Mouse (Mus musculus) telencephalon, adult 2 months (tissue): Measurements from ENCODE around the gene Tmco4.

Experiments
- DNase-seq: peaks from one replicate; pipeline ENCODE4 v3.0.0-alpha.2; 2011; ENCODE audit warnings: low read depth, low spot score

The Tmco4 gene

GRCm38 (mm10) chr4:139057291-139057690, 84.6 kb downstream of the Tmco4 start:
- no peak for DNase-seq

- no peak for DNase-seq
Measured at GRCm38 (mm10) chr4:139058029-139058428, 85.3 kb downstream of the Tmco4 start.

DNA sequence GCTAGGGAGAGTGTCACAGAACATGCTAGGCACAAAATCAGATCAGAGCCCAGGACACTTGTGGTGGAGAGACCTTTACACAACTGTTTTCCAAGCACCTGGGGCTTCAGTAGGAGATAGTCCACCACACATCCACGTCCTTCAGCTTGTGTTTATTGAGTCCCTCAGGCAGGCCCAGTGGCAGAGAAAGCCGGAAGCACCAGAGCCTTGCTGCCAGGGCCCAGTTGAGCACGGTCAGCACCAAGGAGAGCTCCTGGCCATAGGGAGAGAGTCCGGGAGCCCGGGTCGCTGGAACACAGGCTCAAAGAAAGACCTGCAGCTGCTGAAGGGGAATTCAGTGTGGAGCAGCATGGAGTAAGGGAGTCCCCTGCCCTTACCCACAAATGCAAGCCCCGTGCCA, 86.9 kb downstream of the Tmco4 start:
- DNase-seq = no peak

GRCm38 (mm10) chr4:139064831-139065230, 92.1 kb downstream of the Tmco4 start:
- no peak for DNase-seq

DNA sequence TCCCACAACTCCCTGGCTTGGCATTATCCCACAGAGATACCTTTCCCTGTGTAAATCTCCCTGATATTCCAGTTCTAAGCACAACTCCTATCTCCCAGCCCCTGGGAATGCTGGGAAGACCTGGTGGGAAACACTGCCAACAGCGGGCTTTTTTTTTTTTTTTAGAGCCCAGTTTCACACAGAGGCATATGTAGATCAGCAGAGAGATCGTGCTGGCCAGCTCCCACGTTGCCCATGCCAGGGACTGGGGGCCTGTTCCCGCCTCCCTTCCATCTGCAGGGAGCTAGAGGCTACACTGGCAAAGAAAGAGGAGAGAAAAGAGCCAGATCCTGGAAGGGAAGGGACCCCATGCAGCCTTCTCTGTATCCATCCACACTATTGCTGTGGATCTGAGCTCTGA, 95.6 kb downstream of the Tmco4 start:
- DNase-seq = peak; percentile 72

DNA sequence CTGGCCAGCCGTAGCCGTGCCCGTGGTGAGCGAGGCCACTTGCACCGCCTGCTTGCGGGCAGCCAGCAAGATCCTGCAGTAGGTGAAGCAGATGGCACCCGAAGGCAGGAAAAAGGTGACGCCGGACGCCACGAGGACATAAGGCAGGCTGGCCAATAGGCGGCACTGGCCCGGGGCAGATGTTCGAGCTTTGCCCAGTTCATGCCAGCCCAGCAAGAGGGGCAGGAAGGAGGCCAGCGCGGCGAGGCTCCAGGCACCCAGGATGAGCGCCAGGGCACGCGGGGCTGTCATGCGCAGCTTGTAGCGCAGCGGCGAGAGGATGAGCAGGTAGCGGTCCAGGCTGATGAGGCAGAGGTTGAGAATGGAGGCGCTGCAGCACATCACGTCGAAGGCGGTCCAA, 101.4 kb downstream of the Tmco4 start:
- no peak for DNase-seq

- no peak for DNase-seq
Measured at GRCm38 (mm10) chr4:139075041-139075711, 102.5 kb downstream of the Tmco4 start, which contains the start of gene Htr6. Gene Htr6, minus strand, starts transcription at chr4:139075570.

- no peak for DNase-seq
Measured at GRCm38 (mm10) chr4:139075915-139076314, 103.2 kb downstream of the Tmco4 start.

GRCm38 (mm10) chr4:139078313-139078712, 105.6 kb downstream of the Tmco4 start:
- no peak for DNase-seq

- DNase-seq = no peak
Measured at GRCm38 (mm10) chr4:139078726-139079125, 106.0 kb downstream of the Tmco4 start.

DNA sequence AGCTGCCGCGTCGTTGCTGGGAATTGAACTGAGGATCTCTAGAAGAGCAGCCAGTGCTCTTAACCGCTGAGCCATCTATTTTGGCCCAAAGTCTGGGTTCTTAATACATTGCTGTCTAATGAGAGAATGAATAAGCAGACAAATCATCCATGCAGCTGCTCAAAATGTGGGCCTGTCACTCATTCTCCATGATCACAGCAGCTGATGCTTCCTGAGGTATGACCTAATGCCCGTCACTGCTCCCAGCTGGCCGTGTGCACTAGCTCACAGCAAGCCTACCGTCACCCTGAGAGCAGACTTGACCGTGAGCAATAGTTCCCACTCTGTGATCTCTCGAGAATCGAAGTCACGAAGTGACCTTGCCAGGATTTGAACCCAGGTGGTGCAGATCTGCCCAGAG, 106.8 kb downstream of the Tmco4 start:
- no peak for DNase-seq

GRCm38 (mm10) chr4:139080259-139080658, 107.6 kb downstream of the Tmco4 start:
- no peak for DNase-seq

GRCm38 (mm10) chr4:139081270-139081931, 108.7 kb downstream of the Tmco4 start:
- DNase-seq = peak; percentile 69

DNA sequence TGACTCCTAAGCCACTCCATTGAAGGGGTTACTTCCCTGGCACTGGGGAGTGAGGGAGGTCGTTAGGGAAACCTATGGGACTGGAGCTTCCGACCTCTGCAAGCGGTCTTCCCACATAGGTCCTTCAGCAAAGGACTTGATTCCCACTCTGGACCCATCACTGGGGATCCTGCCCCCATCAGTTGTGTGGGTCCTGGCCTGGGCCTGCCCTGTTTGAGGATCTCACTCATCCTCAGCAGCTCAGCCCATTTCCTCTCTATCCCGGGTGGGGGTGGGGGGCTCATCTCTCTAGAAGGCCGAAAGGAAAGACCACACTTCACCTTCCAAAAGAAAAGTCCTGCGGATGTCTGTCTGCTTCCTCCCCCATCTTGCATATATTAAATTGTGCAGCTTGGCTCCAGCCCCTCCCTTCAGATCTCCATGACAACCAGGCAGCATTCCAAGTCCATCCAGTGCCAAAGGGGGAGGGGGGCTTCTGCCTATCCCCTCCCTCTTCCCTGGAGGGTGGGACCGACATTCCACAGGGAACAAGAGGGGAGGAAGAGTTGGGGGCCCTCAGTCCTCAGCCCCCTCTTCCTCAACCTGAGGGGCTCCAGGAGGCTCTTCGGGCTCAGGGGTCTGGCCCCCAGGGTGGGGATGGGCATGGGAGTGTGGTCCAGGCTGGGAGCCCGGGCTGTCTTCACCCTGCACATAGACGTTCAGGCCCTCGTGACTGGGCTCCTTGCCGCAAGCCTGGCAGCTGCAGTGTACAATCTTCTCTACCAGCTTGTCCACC, 110.3 kb downstream of the Tmco4 start:
- no peak for DNase-seq

DNA sequence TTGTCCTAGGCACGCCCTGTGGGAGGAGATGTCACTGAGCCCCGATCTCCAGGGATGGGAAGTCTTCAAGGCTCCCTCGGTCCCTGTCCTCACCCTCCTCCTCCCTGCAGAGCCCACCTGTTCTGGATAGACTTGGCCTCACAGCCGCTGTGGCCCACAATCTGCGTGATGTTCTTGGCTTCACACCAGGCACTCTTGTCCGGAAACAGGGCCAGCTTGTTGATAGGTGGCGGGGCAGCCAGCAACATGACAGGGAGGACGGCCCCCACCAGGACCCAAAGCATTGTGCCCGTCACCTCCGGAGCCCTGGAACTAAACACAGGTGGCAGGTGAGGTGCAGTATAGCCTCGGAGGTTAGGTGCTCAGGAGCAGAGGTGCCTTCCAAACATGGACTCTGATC, 112.6 kb downstream of the Tmco4 start:
- DNase-seq = no peak

DNA sequence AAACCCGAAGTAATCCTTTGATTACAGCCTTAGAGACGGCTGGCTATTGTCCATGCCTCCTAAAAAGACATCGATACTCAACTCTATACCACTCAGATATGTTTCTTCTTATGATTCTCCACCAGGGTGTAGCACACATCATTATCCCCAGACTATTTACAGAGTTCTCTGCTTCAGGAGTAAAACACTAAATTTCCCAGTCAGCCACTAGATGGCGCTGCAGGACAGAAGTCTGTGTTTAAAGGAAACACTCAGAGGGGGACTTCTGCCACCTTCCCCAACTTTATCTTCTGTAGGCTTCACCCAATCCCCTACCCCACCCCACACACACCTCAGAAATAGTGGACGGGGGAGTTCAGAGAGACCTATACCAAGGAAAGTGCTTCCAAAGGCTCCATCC, 113.3 kb downstream of the Tmco4 start:
- DNase-seq = peak; percentile 71

- DNase-seq = no peak
Measured at GRCm38 (mm10) chr4:139086984-139087383, 114.3 kb downstream of the Tmco4 start.

- DNase-seq = no peak
Measured at GRCm38 (mm10) chr4:139088982-139089671, 116.4 kb downstream of the Tmco4 start.

- DNase-seq = no peak
Measured at GRCm38 (mm10) chr4:139090303-139090940, 117.7 kb downstream of the Tmco4 start.

- no peak for DNase-seq
Measured at GRCm38 (mm10) chr4:139091066-139091465, 118.4 kb downstream of the Tmco4 start.
